Mouse (Mus musculus): Measurements from ENCODE around the gene Olfr735. TPM values are rescaled to one million over a fixed set of nuclear protein-coding genes. Genes with fewer than 3 reads are reported as not detected.

Olfr735 gene
- polyA plus RNA-seq (2017; shearing (Covaris generic)), result not detected

GRCm38 (mm10) chr14:50348796-50349195, at the start of gene Olfr735:
Gene Olfr735, minus strand, starts transcription at chr14:50348872.

GRCm38 (mm10) chr14:50380863-50381262, 32.2 kb upstream of the Olfr735 start, which contains the start of gene Olfr736:
Gene Olfr736, plus strand, starts transcription at chr14:50381163.

GRCm38 (mm10) chr14:50357593-50357992, 8.9 kb upstream of the Olfr735 start, which contains the start of gene Tlr11:
Gene Tlr11, plus strand, starts transcription at chr14:50357914.

GRCm38 (mm10) chr14:50326661-50327060, 22.0 kb downstream of the Olfr735 start, which contains the start of gene Olfr734:
Gene Olfr734, minus strand, starts transcription at chr14:50326761.

GRCm38 (mm10) chr14:50301422-50301821, 47.2 kb downstream of the Olfr735 start, which contains the start of gene Olfr733:
Gene Olfr733, minus strand, starts transcription at chr14:50301522.

Other genes starting within 250 kb of the Olfr735 start
- gene Olfr727, start 225.7 kb downstream of the Olfr735 start, polyA plus RNA-seq (2017; shearing (Covaris generic)), result not detected
- gene Olfr728, start 206.2 kb downstream of the Olfr735 start, polyA plus RNA-seq (2017; shearing (Covaris generic)), result not detected
- gene Olfr729, start 196.0 kb downstream of the Olfr735 start, polyA plus RNA-seq (2017; shearing (Covaris generic)), result not detected
- gene Olfr730, start 160.7 kb downstream of the Olfr735 start, polyA plus RNA-seq (2017; shearing (Covaris generic)), result not detected
- 0.05 TPM for gene Olfr731, start 107.0 kb downstream of the Olfr735 start, polyA plus RNA-seq (2017; shearing (Covaris generic))
- gene Olfr732, start 64.7 kb downstream of the Olfr735 start, polyA plus RNA-seq (2017; shearing (Covaris generic)), result not detected
- not detected for gene Olfr733, start 47.4 kb downstream of the Olfr735 start, polyA plus RNA-seq (2017; shearing (Covaris generic))
- not detected for gene Olfr734, start 22.1 kb downstream of the Olfr735 start, polyA plus RNA-seq (2017; shearing (Covaris generic))
- not detected for gene Tlr11, start 9.0 kb upstream of the Olfr735 start, polyA plus RNA-seq (2017; shearing (Covaris generic))
- gene Olfr736, start 32.3 kb upstream of the Olfr735 start, polyA plus RNA-seq (2017; shearing (Covaris generic)), result not detected
- not detected for gene Olfr738, start 58.7 kb upstream of the Olfr735 start, polyA plus RNA-seq (2017; shearing (Covaris generic))
- gene Olfr739, start 69.8 kb upstream of the Olfr735 start, polyA plus RNA-seq (2017; shearing (Covaris generic)), result not detected
- gene Olfr740, start 96.7 kb upstream of the Olfr735 start, polyA plus RNA-seq (2017; shearing (Covaris generic)), result not detected
- not detected for gene Olfr741, start 123.9 kb upstream of the Olfr735 start, polyA plus RNA-seq (2017; shearing (Covaris generic))
- not detected for gene Olfr742, start 154.7 kb upstream of the Olfr735 start, polyA plus RNA-seq (2017; shearing (Covaris generic))
- not detected for gene Olfr743, start 173.0 kb upstream of the Olfr735 start, polyA plus RNA-seq (2017; shearing (Covaris generic))